Mouse (Mus musculus) thymus, postnatal 36 days (tissue): ENCODE data around the gene Plxnb3.

Source experiments
- DNase-seq, 2 experiments: peaks; one replicate each; pipeline ENCODE4 v3.0.0; 2022; ENCODE audit warnings: mixed read lengths in 2 of 2

Plxnb3 gene

DNA sequence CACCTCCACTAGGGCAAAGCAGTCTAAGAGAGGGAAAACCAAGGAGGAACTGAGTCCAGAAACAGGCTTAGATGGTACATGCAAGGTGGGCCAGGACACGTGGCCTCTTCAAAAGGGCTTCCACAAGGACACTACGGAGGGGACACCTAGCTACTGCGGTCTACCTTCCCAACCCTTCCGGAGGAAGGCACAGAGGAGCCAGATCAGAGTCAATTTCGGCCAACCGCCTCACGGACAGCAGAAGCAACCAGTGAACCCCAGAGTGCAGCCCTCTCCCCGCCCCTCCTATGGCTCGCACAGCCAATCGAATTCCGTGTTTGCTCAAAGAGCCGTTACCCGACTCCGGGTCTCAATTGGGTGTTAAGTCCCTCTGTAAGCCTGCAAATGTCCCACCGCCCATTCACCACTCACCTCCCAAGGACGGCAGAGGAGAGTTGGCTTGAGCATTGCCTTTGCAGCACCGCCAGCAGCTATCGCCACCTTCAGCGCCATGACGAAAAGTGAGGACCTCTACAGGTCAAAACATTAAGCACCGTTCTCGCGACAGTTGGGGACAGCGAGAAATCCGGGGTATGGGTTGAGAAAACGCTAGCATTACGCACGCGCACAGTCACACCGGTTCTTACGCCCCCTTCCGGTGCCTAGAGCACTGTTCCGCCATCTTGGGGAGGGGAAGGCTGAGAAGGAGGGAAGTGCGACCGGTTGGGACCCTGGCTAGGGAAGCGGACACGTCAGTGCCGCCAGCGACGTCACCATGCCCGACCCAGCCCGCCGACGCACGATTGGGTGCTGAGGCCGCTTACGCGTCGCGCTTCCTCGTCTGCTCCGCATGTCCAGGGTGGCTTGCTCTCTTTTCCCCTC, 29.7 kb downstream of the Plxnb3 start, which contains the start of the genes Idh3g and Ssr4:
Idh3g (minus strand) TSS at position 534 of the 861 bp plus-strand sequence.
Ssr4 (plus strand) TSS at position 665 of the 861 bp plus-strand sequence.
- peak; percentile 90 to 94 for DNase-seq

DNA sequence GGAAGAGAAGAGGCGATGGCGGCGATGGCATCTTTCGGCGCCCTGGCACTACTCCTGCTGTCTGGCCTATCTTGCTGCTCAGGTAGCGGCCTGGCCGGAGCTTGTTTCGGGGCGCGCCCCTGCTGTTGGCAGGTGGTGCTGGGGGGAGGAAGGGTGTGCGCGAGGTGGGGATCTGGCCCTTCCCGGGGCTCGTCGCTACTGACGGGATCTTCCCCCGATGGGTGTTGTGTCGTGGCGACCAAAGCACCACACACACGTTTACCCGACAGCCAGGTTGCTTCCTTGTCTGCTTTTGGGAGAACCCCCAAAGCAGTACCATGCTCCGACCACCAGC, 30.3 kb downstream of the Plxnb3 start:
- DNase-seq = no peak

DNA sequence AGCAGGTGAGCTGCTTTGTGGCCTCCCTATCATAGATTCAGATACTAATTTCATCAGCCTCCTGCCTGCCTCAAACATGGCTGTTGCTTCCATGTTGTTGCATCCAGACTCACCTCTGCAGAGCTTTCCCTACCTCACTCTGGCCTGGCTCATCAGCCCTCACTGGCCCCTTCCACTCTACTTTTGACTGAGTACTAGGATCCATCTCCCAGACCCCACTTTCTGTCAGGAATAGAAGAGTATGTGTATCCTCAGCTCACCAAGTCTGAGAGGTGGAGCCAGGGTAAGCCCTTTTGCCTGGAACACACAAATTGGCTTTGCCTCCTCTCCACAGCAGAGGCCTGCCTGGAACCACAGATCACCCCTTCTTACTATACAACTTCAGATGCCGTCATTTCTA, 31.6 kb downstream of the Plxnb3 start:
- DNase-seq = no peak

DNA sequence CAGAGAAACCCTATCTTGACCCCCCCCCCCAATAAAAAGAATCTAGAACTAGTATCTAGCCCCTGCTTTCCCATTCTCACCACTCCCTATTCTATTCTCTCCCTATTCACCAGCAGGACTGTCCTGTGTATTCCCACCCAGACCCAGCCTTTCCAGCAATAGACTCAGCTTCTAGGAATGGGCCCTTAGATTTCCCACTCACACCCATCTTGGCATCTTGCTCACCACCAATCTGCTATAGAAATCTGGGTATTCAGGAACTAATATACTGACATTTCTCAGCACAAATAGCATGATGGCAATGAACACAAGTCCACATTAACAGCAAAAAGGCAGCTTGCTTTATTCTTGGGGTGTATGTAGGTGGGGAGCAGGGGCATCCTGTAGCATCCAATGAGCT, 36.1 kb downstream of the Plxnb3 start:
- DNase-seq = no peak

DNA sequence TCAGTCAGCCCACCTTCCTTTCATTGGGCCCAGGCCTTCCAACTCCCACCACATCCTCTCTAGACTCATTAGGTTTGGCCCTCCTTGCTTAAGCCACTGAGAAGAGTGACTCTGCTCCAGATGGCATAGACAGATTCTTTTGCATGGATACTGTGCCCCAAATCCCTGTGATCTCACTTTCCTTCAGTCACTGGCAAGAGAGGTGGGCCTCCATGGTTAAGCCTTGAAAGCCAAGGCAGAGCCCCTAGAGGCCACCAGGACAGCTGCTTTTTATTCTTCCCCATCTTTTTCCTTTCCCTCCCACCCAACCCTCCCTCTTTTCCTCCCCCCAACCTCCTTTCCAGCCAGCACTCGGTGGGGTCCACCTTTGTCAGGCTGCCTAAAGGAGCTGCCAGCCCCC, 36.6 kb downstream of the Plxnb3 start:
- DNase-seq = no peak

DNA sequence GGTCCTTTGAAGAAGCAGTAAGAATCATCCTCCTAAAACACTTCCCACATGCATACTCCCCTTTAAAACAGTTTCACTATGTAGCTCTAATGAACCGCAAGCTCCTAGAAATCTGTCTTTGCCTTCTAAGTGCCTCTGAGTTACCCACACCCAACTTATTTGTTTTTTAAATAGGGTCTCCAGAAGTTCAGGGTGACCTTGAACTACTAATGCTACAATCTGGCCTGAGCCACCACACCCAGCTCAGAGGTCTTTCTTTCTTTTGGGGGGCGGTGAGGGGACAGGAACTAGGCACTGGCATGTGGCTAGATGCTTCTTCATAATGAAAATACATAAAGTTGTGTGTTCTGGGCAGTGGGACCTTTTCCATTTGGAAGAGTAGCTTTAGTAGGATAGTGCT, 40.6 kb downstream of the Plxnb3 start:
- no peak for DNase-seq

DNA sequence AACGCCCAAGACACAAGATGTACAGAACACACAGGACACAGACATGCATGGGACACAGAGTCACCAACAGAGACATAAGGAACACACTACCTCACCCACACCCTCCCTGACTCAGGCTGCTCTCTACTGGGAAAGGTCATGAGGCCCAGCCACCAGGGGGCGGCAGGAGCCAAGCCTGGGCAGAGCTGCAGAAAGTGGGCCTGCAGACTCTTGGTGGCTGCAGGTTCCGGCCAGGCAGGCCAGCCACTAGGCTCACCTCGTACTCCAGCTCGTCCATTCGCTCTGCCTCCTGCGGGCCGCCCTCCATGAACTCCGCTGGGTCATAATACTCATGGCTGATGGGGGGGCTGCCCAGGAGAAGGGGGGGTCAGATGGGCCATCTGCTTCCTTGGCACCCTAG, 41.6 kb downstream of the Plxnb3 start:
- peak; percentile 74 to 75 for DNase-seq

DNA sequence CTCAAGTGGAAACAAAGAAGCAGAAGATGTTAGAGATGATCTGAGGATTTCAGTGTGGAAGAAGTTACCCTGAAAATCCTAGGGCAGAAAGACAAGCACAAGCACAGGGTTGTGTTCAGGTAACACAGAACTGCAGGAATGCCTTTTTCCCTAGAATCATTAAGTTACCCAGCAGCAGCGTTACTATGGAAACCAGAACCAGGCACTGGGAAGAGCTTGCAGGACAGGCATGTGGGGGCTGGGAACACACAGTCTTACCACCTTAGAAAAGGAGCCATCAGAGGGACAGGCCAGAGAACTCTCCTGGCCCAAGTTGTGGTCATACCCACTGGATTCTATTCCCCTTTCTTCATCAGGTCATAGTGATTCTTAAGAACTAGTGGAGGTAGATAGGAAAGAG, 48.9 kb downstream of the Plxnb3 start:
- no peak for DNase-seq

DNA sequence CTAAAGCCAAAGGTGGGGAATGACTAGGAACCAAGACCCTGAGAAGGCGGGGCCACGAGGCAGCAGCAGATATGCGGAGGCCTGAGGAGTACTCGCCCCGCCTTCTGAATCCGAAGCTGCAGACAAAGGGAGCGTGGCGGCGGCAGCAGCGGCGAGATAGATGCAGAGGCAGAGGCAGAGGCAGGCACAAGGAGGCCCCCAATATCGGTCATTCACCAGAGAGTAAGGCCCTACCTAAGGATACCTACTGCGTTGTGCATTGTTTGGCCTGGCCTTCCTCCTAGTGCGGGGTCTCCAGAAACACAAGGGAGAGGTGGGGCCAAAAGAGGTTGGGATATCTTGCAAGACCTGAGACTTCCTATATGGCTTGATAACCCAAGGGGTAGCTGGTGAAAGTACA, 58.2 kb downstream of the Plxnb3 start:
- peak in 1 of 2 experiments; percentile 13 for DNase-seq

DNA sequence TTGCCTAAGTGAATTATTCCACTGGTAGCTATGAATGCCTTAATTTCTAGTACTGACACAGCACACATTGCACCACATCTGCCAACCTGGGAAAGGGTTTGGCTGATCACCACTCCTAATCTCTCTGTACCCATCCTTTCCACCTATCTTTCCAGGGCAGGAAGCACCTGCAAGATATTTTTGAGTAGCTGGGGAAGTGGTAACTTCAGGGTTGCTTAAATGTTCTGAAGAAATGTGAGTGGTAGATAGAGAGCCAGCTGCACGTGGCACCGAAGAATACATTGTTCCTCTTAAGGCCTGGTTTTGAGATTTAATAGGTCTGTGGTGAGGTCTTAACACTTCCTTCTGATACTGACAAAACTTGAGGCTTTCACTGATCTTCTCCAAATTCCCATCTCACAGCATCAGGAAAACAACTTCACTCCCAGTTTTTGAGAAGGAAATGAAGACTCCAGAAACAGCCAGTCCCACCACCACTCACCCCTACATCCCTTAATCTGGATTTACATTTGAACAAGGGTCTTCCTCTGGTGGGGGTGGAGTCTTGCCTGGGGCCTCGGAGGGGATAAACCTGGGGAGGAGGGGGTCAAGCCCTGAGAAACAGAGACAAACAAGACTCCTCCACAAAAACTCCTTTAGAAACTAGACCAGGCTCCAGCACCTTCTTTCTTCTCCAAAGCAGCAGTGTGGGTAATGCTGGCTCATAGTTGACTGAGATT, 59.9 kb downstream of the Plxnb3 start:
- no peak for DNase-seq
